Mouse (Mus musculus): ENCODE results near the gene Hdac9.

GRCm38 (mm10) chr12:34722831-34723490, 193.9 kb downstream of the Hdac9 start:
- TF ChIP-seq EP300 (IDR thresholded peaks at IDR 0.05; ENCODE audit: low read depth in 1 of 2, low read length in 2 of 2) (no peak), ZC3H11A (IDR thresholded peaks at IDR 0.05; ENCODE audit: low read depth, low read length) (no peak), POLR2A (IDR thresholded peaks at IDR 0.05; ENCODE audit: control insufficient read depth in 1 of 2, insufficient read depth in 1 of 2, low read depth in 1 of 2, low read length in 2 of 2, poor library complexity in 1 of 2) (no peak), USF2 (IDR thresholded peaks at IDR 0.05; ENCODE audit: borderline replicate concordance in 1 of 2, insufficient read depth in 1 of 2, low read depth in 1 of 2, low read length in 2 of 2) (no peak), CTCF (IDR thresholded peaks at IDR 0.05 in 2 of 3, conservative IDR thresholded peaks at IDR 0.05 in 1 of 3; ENCODE audit: control insufficient read depth in 1 of 3, insufficient read depth in 1 of 3, low read depth in 2 of 3, low read length in 3 of 3, poor library complexity in 1 of 3, severe bottlenecking in 1 of 3) (no peak), E2F4 (IDR thresholded peaks at IDR 0.05; ENCODE audit: borderline replicate concordance, low read depth, low read length) (no peak), MYB (IDR thresholded peaks at IDR 0.05; ENCODE audit: low read depth, low read length) (no peak), POLR2AphosphoS5 (IDR thresholded peaks at IDR 0.05; ENCODE audit: borderline replicate concordance, low read depth, low read length) (no peak), ZKSCAN1 (IDR thresholded peaks at IDR 0.05; ENCODE audit: low read depth, low read length) (no peak), MAFK (IDR thresholded peaks at IDR 0.05; ENCODE audit: borderline replicate concordance, low read depth, low read length) (no peak), USF1 (IDR thresholded peaks at IDR 0.05; ENCODE audit: low read depth, low read length) (no peak)
